Mouse (Mus musculus) urinary bladder, postnatal 4 days (tissue): ENCODE results near the gene Adgrd1.

ENCODE experiments used
- DNase-seq, 2 experiments: peaks; one replicate each; pipeline ENCODE4 v3.0.0; 2021 to 2022; ENCODE audit warnings: low spot score in 2 of 2

The Adgrd1 gene

DNA sequence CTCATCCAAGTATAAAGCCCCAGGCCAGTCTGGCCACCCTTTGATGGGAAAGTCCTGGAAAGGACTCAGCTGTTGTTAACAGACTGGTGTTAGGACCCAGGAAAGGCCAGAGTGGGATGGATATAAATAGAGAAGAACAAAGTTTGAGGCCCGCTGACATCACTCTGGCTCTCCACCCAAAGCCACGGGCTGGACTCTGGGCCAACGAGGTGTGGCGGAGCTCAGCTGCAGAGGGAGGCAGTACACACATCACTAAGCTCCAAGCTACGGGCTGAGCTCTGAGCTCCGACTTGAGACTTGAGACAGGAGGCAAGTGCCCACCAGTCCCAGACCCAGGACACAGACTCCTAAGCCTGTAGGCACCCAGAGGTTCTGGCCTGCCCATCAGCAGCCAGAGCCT lies at the start of gene Adgrd1:
TSS of gene Adgrd1 (plus strand) at position 240 of the 400 bp plus-strand sequence.
- peak; percentile 73 to 74 for DNase-seq

DNA sequence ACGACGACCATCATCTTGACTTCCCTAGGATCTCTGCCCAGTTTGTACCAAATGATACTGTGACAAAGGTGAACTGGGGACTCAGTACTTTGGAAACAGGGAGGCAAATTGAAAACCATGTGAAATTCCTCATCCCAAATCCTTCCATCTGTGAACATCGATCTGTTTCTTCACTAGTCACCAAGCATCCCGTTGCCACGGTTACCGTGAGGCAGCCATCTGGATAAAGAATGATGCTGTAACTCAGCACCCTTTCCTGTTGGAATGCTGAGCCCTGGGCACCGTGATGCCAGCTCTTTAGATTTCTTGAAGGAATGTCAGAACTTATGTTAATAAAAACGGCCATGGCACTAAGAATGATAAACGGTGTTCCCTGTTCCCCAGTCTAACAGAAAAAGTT lies 47.2 kb upstream of the Adgrd1 start:
- DNase-seq = no peak

DNA sequence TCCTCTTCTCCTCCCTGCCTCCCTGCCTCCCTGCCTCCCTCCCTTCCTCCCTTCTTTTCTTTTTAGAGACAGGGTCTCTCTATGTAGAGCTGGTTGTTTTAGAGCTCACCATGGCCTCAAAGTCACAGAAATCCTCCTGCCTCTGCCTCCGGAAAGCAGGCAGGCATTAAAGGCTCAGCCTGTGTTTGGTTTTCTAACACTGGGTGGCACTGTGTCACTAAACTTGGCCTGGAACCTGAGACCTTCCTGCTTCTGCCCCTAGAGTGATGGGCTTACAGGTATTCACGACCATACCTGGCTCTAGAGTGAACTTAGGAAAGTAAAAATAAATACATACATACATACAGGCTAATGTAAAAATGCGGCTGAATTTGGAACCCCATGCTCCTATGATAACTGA lies 44.6 kb upstream of the Adgrd1 start:
- DNase-seq = no peak

DNA sequence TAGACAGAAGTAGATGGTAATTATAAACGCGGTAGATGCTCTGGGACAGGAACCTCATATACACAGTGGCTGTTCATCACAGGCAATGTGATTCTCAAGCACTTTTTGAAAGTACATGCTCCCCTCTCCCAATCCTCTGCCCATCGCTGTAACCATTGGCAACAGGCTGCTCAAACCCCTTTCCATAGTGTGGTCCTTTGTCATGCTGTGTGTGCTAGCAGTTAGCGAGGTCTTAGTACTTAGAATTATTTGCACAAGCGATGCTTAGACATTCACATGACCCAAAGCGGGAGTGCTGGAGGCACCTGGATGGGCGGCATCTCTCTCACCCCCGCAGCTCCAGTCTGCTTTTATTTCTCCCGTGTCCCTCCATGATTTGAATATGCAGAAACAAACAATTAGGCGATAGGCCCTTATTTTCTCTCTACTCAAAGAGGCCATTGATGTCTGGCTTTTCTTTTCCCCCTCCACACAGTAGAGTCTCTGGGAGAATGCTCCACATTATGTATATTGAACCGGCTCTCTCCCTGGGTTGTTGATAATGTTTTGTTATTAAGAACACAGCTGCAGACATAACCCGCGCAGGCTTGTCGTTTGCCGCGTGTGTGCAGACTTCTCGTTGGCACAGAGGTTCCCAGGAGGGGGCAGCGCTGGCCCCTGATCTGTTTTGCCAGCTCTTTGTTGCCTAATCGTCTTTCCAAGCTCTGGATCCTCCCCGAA lies 43.8 kb upstream of the Adgrd1 start:
- DNase-seq = no peak

DNA sequence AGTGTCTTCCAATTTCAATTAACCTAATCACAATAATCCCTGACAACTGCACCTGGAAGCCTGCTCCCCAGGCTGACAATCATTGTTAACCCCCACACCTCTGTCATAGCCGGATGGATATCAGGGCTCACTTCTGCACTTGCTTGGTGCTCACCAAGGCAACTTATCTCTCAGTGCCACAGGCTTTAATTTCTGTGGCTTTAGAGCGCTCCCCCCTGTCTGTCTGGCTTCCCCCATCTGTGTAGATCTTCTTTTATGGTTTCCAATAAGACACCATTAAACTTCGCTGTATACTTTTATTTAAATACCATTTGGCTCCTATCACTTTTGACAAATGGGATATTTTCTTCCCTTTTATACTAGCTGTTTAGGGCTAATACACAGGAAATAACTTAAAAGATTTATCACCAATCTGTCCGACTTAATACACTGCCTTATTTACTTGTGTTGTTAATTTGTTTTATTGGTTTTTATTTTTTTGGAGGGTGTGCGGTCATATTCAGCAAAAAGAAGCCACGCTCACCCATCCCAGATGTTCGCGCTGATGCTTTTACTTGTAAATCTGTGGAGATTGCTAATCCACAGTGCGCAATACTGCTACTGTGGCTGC lies 41.8 kb upstream of the Adgrd1 start:
- no peak for DNase-seq

DNA sequence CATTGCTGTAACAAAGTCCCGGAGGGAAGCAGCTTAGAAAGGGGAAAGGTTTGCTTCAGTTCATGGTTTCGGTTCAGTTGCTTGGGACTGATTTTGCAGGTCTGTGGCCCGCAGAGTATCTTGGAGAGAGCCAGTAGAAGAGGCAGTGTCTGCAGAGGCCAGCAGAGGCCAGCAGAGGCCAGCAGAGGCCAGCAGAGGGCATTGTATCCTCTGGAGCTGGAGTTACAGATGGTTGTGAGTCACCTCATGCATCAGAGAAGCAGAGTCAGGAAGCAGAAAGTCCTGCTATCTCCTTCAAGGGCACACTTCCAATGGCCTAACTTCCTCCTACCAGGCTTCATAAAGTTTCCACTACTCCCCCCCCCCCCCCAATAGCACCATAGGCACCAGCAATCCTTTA lies 37.4 kb upstream of the Adgrd1 start:
- DNase-seq = no peak

DNA sequence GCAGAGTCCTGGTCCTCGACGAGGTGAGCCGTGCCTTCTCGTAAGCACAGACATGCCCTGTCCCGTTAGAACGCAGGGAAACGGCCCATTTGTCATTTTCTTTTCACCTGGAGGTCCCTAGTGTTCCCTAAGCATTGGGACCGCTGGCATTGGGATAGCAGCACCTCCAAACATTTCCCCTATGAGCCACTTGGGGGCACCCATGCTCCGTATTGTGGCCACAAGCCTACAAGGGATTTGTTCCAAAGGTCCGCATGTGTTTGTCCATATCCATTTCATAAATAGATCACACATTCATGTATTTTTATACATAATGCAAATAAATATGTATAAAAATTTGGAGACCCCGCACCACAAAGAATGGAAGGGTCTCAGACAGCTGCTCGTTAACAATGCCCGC lies 35.0 kb upstream of the Adgrd1 start:
- DNase-seq = no peak

DNA sequence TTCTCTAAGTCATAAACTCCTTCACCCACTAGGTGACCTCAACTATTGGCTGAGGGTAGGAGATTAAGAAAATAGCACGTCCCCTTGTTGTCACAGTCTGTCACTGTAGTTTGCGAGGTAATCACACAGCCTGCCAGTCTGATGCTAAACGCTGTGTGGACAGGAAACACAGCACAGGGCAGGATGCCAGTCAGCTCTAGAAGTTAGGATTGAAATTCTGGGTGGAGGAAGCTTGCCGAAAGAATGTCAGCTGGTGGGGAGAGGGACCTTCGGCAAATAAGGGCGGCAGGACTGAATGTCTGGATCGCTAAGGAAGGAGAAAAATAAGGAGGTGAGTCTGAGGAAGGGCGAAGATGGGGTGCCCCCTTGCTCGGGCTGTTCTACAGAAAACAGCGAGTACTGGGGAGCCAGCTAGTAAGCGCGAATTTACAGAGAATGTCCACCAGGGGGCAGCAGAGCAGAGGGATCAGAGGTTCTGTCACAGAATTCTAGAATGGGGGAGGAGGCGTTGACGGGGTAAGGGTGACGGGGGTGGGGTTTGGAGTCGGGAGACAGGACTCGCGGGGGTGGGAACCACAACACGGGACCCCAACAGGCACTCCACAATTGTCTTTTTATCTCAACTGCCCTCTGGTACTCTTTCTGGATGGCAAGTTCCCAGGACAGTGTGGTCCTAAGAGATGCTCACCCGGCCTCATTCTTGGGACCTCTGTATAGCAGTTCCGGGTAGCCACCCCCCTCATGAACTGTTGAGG lies 33.3 kb upstream of the Adgrd1 start:
- DNase-seq = peak; percentile 66 to 88

DNA sequence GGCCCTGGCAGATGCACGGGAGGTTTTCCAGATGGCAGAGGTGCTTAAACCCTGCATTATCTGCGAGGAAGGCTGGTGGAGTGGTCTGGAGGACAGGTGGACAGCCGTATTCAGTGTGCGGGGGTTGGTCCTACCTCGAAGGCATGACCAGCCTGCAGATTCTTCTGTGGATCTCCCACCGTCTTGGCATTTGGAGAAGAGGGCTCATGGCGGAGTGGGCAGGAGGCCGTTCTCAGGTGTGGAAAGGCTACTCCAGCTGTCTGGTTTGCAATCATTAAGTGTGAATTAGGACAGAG lies 32.8 kb upstream of the Adgrd1 start:
- DNase-seq = no peak

DNA sequence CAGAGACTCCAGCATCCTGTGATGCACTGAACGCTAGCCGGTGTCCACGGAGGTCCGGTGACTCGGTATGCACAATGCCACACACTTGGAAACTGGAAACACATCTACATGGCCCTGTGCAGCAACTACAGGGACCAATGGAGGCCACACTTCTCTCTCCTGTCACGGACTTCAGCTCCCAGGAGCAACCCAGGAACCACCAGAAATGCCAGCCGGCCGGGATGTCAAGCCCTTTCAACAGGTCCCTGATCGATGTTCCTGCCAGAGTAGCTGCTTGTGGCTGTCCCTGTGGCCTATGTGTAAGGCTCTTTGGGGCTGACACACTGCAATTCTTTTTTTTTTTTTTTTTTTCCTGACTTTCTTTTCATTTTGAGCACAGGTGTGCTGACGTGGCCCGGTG lies 32.4 kb upstream of the Adgrd1 start:
- no peak for DNase-seq

DNA sequence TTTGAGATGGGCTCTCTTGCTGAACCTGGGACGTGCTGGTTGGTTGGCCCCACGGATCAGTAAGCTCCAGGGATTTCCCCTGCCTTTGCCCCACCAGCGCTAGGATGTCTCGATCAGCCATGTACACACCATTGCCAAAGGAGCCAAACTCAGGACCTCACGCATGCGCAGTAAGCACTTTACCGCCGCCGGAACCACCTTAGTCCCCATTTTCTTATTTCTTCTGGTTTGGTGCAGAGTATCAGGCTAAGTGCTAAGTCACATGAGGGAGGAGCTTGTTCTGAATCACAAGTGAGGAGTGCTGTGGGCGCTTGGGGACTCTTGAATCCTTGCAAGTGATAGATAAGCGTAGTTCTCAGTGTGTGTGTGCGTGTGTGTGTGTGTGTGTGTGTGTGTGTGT lies 31.2 kb upstream of the Adgrd1 start:
- no peak for DNase-seq

DNA sequence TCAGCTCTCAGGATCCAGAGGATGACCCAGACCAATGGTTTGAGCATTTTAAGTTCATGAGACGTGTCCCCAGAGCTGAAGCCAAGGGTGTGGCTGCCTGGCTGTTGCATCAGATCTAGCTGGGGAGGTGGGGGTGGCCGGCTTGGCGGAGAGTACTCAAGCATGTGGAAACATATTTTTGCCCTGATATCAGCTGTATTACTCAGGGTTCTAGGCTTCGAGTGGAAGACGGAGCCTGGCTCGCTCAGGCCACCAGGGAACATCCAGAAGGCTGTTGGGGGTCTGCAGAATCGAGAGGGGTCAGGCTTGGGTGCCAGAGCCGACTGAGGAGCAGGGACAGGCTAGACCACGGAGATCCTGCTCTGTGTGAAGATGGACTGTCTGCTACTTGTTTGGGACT lies 30.6 kb upstream of the Adgrd1 start:
- DNase-seq = peak; percentile 66 to 77

DNA sequence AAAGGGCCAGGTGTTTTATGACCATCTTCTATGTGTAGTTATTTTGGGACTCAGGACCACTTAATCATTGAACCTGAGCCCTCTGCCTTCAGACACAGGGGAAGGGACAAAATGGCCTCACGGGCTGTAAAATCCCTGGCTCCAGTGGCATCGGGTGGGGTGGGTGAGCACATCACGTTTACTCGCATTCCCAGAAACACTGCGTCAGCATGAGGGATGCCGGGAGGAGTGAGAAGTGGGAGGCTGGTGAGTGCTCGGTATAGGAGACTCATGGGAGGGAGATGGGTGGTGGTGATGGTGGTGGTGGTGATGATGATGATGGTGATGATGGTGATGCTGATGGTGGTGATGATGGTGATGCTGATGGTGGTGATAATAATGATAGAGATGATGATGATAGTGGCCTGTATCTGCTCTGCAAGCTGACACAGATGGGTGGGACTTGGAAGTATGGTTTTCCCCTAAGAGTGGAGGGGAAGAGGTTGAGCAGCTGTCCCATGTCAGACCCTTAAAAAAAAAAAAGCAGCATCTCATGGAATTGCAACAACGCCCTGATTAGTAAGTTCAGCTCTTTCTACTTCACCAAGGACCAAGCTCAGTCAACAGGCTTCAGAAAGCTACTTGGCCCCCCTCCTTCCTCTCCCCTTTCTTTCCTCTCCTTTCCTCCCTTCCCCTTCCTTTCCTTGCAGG lies 29.9 kb upstream of the Adgrd1 start:
- peak in 1 of 2 experiments; percentile 27 for DNase-seq

DNA sequence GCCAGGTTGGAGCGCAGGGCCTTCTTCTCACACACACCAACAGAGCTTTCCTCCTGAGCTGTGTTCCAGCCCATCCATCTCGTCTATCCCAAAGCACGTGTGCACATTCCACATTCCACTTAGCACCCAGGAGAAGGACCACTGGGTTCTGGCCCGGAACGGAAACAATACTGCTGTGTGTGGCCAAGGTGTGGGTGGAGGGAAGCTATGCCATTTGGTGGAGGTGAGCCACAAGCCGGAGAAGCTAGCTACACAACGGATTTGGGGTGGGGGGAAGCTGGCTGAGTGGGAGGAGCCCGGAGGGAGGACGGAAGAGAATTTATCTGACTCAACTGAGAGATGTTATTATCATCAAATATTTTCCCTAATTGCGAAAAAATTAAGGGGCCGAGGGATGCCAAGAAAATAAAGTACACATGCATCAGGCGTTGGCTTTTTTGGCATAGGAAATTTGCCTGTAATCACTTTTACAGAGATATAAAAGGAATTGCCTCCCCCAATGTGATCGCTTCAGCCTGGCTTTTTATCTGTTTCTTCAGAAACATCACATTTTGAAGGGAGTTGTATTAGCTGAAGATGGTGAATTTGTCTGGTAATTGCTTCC lies 29.2 kb upstream of the Adgrd1 start:
- DNase-seq = peak in 1 of 2 experiments; percentile 35

DNA sequence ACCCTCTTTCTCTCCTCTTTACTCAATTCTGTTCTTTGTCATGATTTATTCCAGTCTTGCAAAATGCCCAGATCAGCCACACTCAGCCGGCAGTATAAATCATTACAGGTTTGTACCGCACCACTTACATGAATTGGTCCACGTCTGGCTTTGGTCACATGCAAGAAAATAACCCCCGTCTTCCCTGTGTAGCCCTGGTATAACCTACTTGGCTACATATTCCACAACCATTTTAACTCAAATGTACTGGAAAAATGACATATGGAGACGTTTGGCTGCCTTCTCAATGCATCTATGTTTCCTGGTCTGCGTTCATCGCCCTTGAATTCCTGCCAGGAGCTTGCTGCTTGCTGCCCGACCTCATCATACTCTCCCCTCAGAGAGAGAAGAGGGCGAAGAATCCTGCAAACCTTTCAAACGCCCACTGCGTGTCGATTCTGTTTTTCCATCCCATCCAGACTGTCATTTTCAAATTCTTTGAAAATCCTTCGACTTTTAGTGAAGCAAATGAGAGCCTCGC lies 24.7 kb upstream of the Adgrd1 start:
- DNase-seq = no peak

DNA sequence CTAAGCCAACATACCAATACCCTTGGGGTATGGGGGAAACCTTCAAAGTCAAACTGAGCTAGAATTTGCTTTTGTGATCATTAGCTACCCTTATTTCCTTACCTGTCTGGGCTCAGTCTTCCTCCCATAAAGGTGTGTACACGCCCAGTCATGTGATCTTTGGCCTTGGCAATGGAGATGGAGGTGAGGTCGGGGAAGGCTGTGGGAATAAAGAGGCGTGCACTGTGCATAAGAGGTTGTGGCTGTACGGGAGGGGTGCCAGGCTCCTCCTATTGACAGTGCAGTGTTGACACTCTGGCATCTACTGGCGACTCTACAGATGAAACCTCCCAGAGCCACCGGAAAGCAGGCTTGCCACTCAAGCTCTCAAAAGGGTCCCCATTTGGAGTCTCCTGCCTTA lies 23.1 kb upstream of the Adgrd1 start:
- no peak for DNase-seq

DNA sequence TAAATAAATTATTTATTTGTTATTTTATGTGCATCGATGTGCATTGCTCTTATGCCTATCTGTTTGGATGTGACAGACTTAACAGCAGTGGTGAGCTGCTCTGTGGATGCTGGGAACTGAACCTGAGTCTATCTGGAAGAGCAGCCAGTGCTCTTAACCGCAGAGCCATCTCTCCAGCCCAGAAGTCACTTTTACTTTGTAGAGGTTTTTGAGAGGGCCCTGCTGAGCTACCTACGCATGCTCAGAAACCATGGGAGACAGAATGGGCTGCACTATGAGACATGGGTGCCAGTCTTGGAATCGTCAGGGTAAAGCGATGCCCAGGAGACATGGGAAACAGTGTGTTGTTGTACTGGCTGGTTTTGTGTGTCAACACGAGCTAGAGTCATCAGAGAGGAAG lies 20.5 kb upstream of the Adgrd1 start:
- DNase-seq = no peak

DNA sequence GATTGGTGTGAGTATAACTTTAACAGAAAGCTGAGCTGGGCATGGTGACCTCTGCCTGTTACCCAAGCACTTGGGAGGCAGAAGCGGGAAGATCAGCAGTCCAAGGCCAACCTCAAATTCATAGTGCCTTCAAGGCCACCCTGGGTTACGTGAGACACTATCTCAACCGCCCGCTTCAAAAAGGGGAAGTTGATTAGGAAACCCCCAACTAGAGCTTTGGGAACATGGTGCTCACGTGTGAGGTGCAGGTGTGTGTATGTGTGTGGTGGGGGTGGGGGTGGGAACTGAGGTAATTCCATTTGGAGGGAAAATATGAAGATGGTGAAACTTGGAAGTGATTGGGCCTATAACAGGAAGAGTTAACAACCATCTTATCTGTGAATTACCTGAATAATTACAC lies 19.3 kb upstream of the Adgrd1 start:
- no peak for DNase-seq

DNA sequence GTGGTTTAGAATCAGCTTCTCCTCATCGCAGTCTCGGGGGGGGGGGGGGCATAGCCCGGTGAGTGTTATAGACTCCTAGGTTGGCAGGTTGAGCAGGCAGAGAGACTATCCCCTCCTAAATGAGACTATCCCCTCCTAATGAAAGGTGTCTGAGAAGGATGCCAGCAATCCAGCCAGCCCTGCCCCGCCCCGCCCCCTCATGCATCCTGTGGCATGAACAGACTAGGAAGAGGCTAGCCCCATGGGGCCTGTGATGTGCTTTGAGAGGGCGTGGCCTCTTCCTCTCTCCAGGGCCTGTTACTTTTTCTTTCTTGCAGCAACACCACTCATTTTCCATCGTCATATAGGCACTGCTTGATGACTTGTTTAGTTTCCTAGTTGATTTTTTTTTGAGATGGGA lies 15.0 kb upstream of the Adgrd1 start:
- DNase-seq = no peak

DNA sequence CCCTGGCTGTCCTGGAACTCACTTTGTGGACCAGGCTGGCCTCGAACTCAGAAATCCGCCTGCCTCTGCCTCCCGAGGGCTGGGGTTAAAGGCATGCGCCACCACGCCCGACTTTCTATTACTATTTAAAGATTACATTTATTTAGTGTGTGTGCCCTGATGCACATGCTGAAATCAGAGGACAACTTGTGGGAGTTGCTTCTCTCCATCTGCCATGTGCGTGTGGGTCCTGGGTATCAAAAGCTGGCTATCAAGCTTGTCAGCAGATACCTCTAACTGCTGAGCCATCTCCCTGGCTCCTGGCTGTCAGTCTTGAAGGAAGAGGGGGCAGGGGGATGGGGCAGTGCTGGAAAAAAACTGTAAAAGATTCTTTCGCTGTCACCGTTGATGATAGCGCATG lies 11.4 kb upstream of the Adgrd1 start:
- no peak for DNase-seq

DNA sequence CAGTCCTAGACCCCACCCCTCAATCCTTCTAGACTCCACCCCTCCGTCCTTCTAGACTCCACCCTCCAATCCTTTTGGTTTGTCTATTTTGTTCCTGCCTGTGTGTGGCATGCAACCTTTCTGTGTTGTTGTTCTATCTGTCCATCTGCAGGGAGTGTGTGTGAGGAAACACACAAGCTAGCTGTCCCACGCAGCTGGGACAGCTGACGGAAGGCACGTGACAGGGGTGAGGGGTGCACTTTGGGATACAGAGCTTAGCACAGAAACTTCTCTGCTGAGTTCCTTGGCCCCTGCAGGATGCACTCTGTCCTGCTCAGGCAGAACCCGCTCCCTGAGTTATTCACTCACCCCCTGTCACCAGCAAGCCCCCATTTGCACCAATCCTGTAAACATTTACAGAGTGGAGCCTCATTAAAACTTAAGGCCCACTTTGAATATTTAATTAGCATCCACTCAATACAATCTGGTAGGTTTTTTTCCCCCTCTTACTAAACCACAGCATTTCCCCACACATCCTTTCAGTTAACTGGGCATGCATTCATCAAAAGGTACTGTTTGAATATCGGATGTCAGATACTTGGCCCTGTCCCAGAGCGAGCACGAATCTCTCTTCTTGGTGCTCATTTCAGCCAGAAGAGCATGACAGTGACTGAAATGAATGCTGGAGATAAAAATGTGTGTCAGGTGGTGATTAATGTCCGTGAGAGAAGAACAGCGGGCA lies 4.0 kb upstream of the Adgrd1 start:
- DNase-seq = no peak
